Mouse (Mus musculus) stomach, embryonic 15.5 days (tissue): Measurements from ENCODE around the gene Apbb1. TPM values are rescaled to one million over a fixed set of nuclear protein-coding genes. Genes with fewer than 3 reads are reported as not detected.

ENCODE experiments used
- ATAC-seq: fragments of 200-750 bp; cut with Nextera tagmentation; 2 replicates; pipeline ENCODE4 v1.8.0; 2017; ENCODE audit warnings: low read depth, moderate number of reproducible peaks, moderate TSS enrichment; ENCODE audit not compliant: insufficient read depth, low FRiP score
- H3K27ac ChIP-seq: fragments of 300-500 bp; sonication (generic); 2 replicates; pipeline ENCODE4 v1.5.1; 2015; ENCODE audit warnings: mild to moderate bottlenecking, inconsistent platforms
- H3K27me3 ChIP-seq: fragments of 300-500 bp; sonication (generic); replicated peaks from 2 replicates; pipeline ENCODE4 v1.6.1; 2015; ENCODE audit warnings: inconsistent platforms
- H3K36me3 ChIP-seq: fragments of 300-500 bp; sonication (generic); 2 replicates; pipeline ENCODE4 v1.6.1; 2015; ENCODE audit warnings: inconsistent platforms
- H3K4me1 ChIP-seq: fragments of 300-500 bp; sonication (generic); 2 replicates; pipeline ENCODE4 v1.6.1; 2015; ENCODE audit warnings: inconsistent platforms
- H3K4me2 ChIP-seq: fragments of 300-500 bp; sonication (generic); 2 replicates; pipeline ENCODE4 v1.6.1; 2015; ENCODE audit warnings: mild to moderate bottlenecking, inconsistent platforms
- H3K4me3 ChIP-seq: fragments of 300-500 bp; sonication (generic); replicated peaks from 2 replicates; pipeline ENCODE4 v1.5.1; 2015; ENCODE audit warnings: inconsistent platforms
- H3K9ac ChIP-seq: fragments of 300-500 bp; sonication (generic); 2 replicates; pipeline ENCODE4 v1.6.1; 2015; ENCODE audit warnings: inconsistent platforms
- H3K9me3 ChIP-seq: fragments of 300-500 bp; sonication (generic); 2 replicates; pipeline ENCODE4 v1.6.1; 2016; ENCODE audit warnings: inconsistent platforms
- WGBS: fragments of 180-500 bp; shearing (Covaris S2); methylation state at CpG from one replicate; pipeline ENCODE4 v1.1.7; 2015; 5-methylcytosine and 5-hydroxymethylcytosine counted together
- polyA plus RNA-seq: library from polyadenylated mRNA; unstranded; fragments of >200 nt; fragmentation: Nextera tagmentation; extraction: Ambion mirVana; gene quantifications from 2 replicates; pipeline ENCODE4 v1.2.1, GENCODE M21; 2015

Gene Apbb1
- polyA plus RNA-seq, 1 experiment from 2014 or later, result 31.3 TPM

GRCm38 (mm10) chr7:105553456-105554211 lies 27.8 kb downstream of the Apbb1 start:
- Histone ChIP-seq H3K27me3 (no peaks in the 10 kb centered on the region), H3K4me2 (peak overlapping the region; percentile 87), H3K4me3 (peak overlapping the region; percentile 75), H3K4me1 (peaks cover 7% of the 10 kb centered on the region; the same call in 1 of the 2 replicates), H3K9me3 (no peaks in the 10 kb centered on the region), H3K9ac (no peak overlapping the region), H3K36me3 (no peaks in the 10 kb centered on the region), H3K27ac (no peak overlapping the region)
- whole genome bisulfite sequencing, result 32% methylated on average over 26 of the region's 27 CpGs
- no peak for ATAC-seq

GRCm38 (mm10) chr7:105549035-105549434 lies 32.4 kb downstream of the Apbb1 start:
- H3K9ac ChIP-seq, result no peak overlapping the region
- no peak for ATAC-seq
- H3K4me2 ChIP-seq, result no peak overlapping the region
- H3K27me3 ChIP-seq, result no peaks in the 10 kb centered on the region
- H3K36me3 ChIP-seq, result no peaks in the 10 kb centered on the region
- 41% methylated on average over 6 of the region's 6 CpGs for WGBS
- H3K27ac ChIP-seq, result no peak overlapping the region
- H3K4me3 ChIP-seq, result no peak overlapping the region
- H3K9me3 ChIP-seq, result no peaks in the 10 kb centered on the region
- peaks cover 2% of the 10 kb centered on the region; the same call in 1 of the 2 replicates for H3K4me1 ChIP-seq

- no peak for ATAC-seq
- no peaks in the 10 kb centered on the region for H3K36me3 ChIP-seq
- H3K27ac ChIP-seq, result no peak overlapping the region
- WGBS, result 76% methylated on average over 7 of the region's 7 CpGs
- H3K9ac ChIP-seq, result no peak overlapping the region
- no peak overlapping the region for H3K4me2 ChIP-seq
- no peak overlapping the region for H3K4me3 ChIP-seq
- no peaks in the 10 kb centered on the region for H3K27me3 ChIP-seq
- H3K9me3 ChIP-seq, result no peaks in the 10 kb centered on the region
- no peaks in the 10 kb centered on the region for H3K4me1 ChIP-seq
Observed at GRCm38 (mm10) chr7:105547970-105548369, 33.5 kb downstream of the Apbb1 start.

GRCm38 (mm10) chr7:105545986-105546385 lies 35.5 kb downstream of the Apbb1 start:
- H3K4me3 ChIP-seq, result no peak overlapping the region
- H3K27ac ChIP-seq, result no peak overlapping the region
- ATAC-seq, result no peak
- no peaks in the 10 kb centered on the region for H3K27me3 ChIP-seq
- no peaks in the 10 kb centered on the region for H3K9me3 ChIP-seq
- H3K4me2 ChIP-seq, result no peak overlapping the region
- WGBS, result 62% methylated on average over 8 of the region's 8 CpGs
- H3K9ac ChIP-seq, result no peak overlapping the region
- no peaks in the 10 kb centered on the region for H3K4me1 ChIP-seq
- no peaks in the 10 kb centered on the region for H3K36me3 ChIP-seq

GRCm38 (mm10) chr7:105534162-105534561 lies 47.3 kb downstream of the Apbb1 start:
- 81% methylated on average over 3 of the region's 3 CpGs for WGBS
- Histone ChIP-seq H3K36me3 (no peaks in the 10 kb centered on the region), H3K27ac (no peak overlapping the region), H3K27me3 (no peaks in the 10 kb centered on the region), H3K4me1 (no peaks in the 10 kb centered on the region), H3K4me3 (no peak overlapping the region), H3K4me2 (no peak overlapping the region), H3K9ac (no peak overlapping the region), H3K9me3 (no peaks in the 10 kb centered on the region)
- ATAC-seq, result no peak

GRCm38 (mm10) chr7:105528094-105528493 lies 53.4 kb downstream of the Apbb1 start:
- no peak for ATAC-seq
- H3K4me3 ChIP-seq, result no peak overlapping the region
- no peaks in the 10 kb centered on the region for H3K36me3 ChIP-seq
- no peak overlapping the region for H3K9ac ChIP-seq
- WGBS, result 81% methylated on average over 4 of the region's 4 CpGs
- no peaks in the 10 kb centered on the region for H3K9me3 ChIP-seq
- H3K4me1 ChIP-seq, result no peaks in the 10 kb centered on the region
- H3K27me3 ChIP-seq, result no peaks in the 10 kb centered on the region
- no peak overlapping the region for H3K4me2 ChIP-seq
- H3K27ac ChIP-seq, result no peak overlapping the region

GRCm38 (mm10) chr7:105527306-105527937 lies 54.0 kb downstream of the Apbb1 start:
- WGBS, result 45% methylated on average over 1 of the region's 1 CpGs
- no peak for ATAC-seq
- H3K27ac ChIP-seq, result no peak overlapping the region
- no peaks in the 10 kb centered on the region for H3K27me3 ChIP-seq
- no peak overlapping the region for H3K4me3 ChIP-seq
- H3K36me3 ChIP-seq, result no peaks in the 10 kb centered on the region
- no peak overlapping the region for H3K4me2 ChIP-seq
- no peaks in the 10 kb centered on the region for H3K9me3 ChIP-seq
- no peaks in the 10 kb centered on the region for H3K4me1 ChIP-seq
- H3K9ac ChIP-seq, result no peak overlapping the region

- Histone ChIP-seq H3K27me3 (no peaks in the 10 kb centered on the region), H3K4me1 (no peaks in the 10 kb centered on the region), H3K36me3 (no peaks in the 10 kb centered on the region), H3K4me3 (no peak overlapping the region), H3K9me3 (no peaks in the 10 kb centered on the region), H3K27ac (no peak overlapping the region), H3K9ac (no peak overlapping the region), H3K4me2 (no peak overlapping the region)
- no peak for ATAC-seq
- WGBS, result 80% methylated on average over 2 of the region's 2 CpGs
Observed at GRCm38 (mm10) chr7:105524222-105524621, 57.2 kb downstream of the Apbb1 start.

- H3K4me1 ChIP-seq, result no peaks in the 10 kb centered on the region
- H3K27me3 ChIP-seq, result no peaks in the 10 kb centered on the region
- no peak overlapping the region for H3K4me3 ChIP-seq
- ATAC-seq, result no peak
- no peaks in the 10 kb centered on the region for H3K9me3 ChIP-seq
- H3K27ac ChIP-seq, result no peak overlapping the region
- H3K36me3 ChIP-seq, result no peaks in the 10 kb centered on the region
- no peak overlapping the region for H3K9ac ChIP-seq
- H3K4me2 ChIP-seq, result no peak overlapping the region
- WGBS, result 34% methylated on average over 6 of the region's 6 CpGs
Observed at GRCm38 (mm10) chr7:105520201-105520600, 61.3 kb downstream of the Apbb1 start.

GRCm38 (mm10) chr7:105519771-105520170 lies 61.7 kb downstream of the Apbb1 start:
- Histone ChIP-seq H3K4me2 (no peak overlapping the region), H3K4me3 (no peak overlapping the region), H3K4me1 (no peaks in the 10 kb centered on the region), H3K27me3 (no peaks in the 10 kb centered on the region), H3K9ac (no peak overlapping the region), H3K27ac (no peak overlapping the region), H3K36me3 (no peaks in the 10 kb centered on the region), H3K9me3 (no peaks in the 10 kb centered on the region)
- WGBS, result 70% methylated on average over 2 of the region's 2 CpGs
- ATAC-seq, result no peak

- no peaks in the 10 kb centered on the region for H3K4me1 ChIP-seq
- no peak overlapping the region for H3K4me3 ChIP-seq
- H3K4me2 ChIP-seq, result no peak overlapping the region
- ATAC-seq, result no peak
- H3K27ac ChIP-seq, result no peak overlapping the region
- no peak overlapping the region for H3K9ac ChIP-seq
- no peaks in the 10 kb centered on the region for H3K9me3 ChIP-seq
- 63% methylated on average over 11 of the region's 11 CpGs for WGBS
- no peaks in the 10 kb centered on the region for H3K27me3 ChIP-seq
- H3K36me3 ChIP-seq, result no peaks in the 10 kb centered on the region
Observed at GRCm38 (mm10) chr7:105519336-105519735, 62.1 kb downstream of the Apbb1 start.

- ATAC-seq, result no peak
- Histone ChIP-seq H3K9ac (no peak overlapping the region), H3K36me3 (no peaks in the 10 kb centered on the region), H3K4me1 (no peaks in the 10 kb centered on the region), H3K27me3 (no peaks in the 10 kb centered on the region), H3K4me2 (no peak overlapping the region), H3K4me3 (no peak overlapping the region), H3K9me3 (no peaks in the 10 kb centered on the region), H3K27ac (no peak overlapping the region)
- 42% methylated on average over 9 of the region's 9 CpGs for WGBS
Observed at GRCm38 (mm10) chr7:105516669-105517360, 64.6 kb downstream of the Apbb1 start.
